Mouse (Mus musculus): Measurements from ENCODE around the gene Smco4. TPM values are rescaled to one million over a fixed set of nuclear protein-coding genes. Genes with fewer than 3 reads are reported as not detected.

Smco4 gene
- polyA plus RNA-seq, 1 experiment from 2014 or later = 3.9 TPM

DNA sequence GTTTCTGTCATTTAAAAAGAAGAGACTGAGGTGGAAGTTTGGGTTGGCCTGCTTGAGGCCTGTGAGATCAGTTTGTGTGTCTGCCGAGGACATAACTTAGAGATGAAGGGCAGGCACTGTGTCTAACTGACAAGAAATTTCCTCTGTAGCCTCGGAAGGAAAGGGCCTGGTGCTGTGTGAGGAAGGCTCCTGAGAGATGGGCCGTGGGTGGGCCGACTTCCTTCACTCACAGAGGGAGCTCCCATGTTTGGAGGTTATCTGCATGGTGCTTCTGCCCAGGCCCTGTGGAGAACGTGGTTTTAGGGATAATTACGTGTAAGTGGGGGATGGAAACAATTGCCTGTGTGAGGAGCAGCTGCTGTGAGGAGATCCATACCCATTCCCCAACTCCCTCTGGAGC is 10.6 kb downstream of the Smco4 start:
- H3K27me3 ChIP-seq (ENCODE audit: control insufficient read depth, insufficient read depth, low read length) = no peaks in the 10 kb centered on the region
- H3K4me2 ChIP-seq (ENCODE audit: low read depth, low read length) = no peak overlapping the region
- no peaks in the 10 kb centered on the region for H3K36me3 ChIP-seq (ENCODE audit: control insufficient read depth, insufficient read depth, low read length)
- no peak for ATAC-seq (ENCODE audit: insufficient read depth, low FRiP score)
- H3K9me3 ChIP-seq (replicated peaks; ENCODE audit: control insufficient read depth, low read length) = no peaks in the 10 kb centered on the region
- H3K9ac ChIP-seq (ENCODE audit: low read length) = no peak overlapping the region
- H3K4me3 ChIP-seq (replicated peaks; ENCODE audit: low read length) = no peak overlapping the region
- WGBS = 50% methylated on average over 6 of the region's 6 CpGs
- peaks cover 23% of the 10 kb centered on the region; the same call in 1 of the 2 replicates for H3K4me1 ChIP-seq (ENCODE audit: control insufficient read depth, insufficient read depth, low read length)
- 0 out of 2 replicates have a peak overlapping the region, but pooled peaks have one; percentile 10 for H3K27ac ChIP-seq (ENCODE audit: low read length)

DNA sequence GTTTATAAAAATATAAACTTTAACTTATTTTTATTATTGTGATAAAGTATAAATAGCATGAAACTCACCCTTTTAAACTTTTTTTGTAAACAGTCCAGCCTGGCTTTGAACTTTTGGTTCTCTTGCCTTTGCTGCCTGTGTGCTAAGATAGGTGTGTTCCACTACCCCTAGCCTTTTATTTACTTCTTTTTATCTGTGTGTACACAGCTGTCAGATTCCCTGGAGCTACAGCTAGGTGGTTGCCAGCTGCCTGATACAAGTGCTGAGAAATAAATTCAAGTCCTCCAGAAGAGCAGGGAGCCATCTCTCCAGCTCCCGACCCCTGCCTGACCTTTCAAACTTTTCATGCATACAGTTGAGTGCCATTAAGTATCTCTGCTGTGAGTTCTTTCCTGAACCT is 12.1 kb downstream of the Smco4 start:
- Histone ChIP-seq H3K9ac (ENCODE audit: low read length) (no peak overlapping the region), H3K36me3 (ENCODE audit: control insufficient read depth, insufficient read depth, low read length) (no peaks in the 10 kb centered on the region), H3K27me3 (ENCODE audit: control insufficient read depth, insufficient read depth, low read length) (no peaks in the 10 kb centered on the region), H3K4me2 (ENCODE audit: low read depth, low read length) (no peak overlapping the region), H3K9me3 (replicated peaks; ENCODE audit: control insufficient read depth, low read length) (no peaks in the 10 kb centered on the region), H3K4me1 (ENCODE audit: control insufficient read depth, insufficient read depth, low read length) (peaks cover 21% of the 10 kb centered on the region), H3K27ac (ENCODE audit: low read length) (peak overlapping the region; percentile 8; the same call in 1 of the 2 replicates), H3K4me3 (replicated peaks; ENCODE audit: low read length) (no peak overlapping the region)
- 16% methylated on average over 1 of the region's 1 CpGs for WGBS
- peak; percentile 63 for ATAC-seq (ENCODE audit: insufficient read depth, low FRiP score)

DNA sequence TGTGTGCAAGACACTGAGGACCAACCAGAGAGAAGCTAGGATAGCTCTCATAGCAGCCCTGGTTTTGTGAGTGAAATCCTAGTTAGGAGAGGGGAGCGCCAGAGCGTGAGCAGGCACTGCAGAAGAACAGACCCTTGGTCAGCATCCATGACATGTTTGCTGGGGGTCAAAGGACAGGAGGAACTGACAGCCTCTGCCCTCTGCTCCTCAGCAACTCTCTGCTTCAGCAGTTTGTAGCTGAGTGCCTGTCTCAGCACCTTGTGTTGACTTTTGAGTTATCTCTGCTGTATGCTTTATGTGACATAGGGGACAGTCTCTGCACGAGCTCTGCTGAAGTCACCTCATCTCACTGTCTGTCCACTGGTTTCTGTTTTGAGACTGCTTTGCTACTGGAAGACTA is 13.6 kb downstream of the Smco4 start:
- no peak for ATAC-seq (ENCODE audit: insufficient read depth, low FRiP score)
- 64% methylated on average over 3 of the region's 3 CpGs for WGBS
- peaks cover 19% of the 10 kb centered on the region for H3K4me1 ChIP-seq (ENCODE audit: control insufficient read depth, insufficient read depth, low read length)
- H3K9ac ChIP-seq (ENCODE audit: low read length) = no peak overlapping the region
- H3K4me2 ChIP-seq (ENCODE audit: low read depth, low read length) = no peak overlapping the region
- no peaks in the 10 kb centered on the region for H3K36me3 ChIP-seq (ENCODE audit: control insufficient read depth, insufficient read depth, low read length)
- H3K9me3 ChIP-seq (replicated peaks; ENCODE audit: control insufficient read depth, low read length) = no peaks in the 10 kb centered on the region
- no peak overlapping the region for H3K4me3 ChIP-seq (replicated peaks; ENCODE audit: low read length)
- no peaks in the 10 kb centered on the region for H3K27me3 ChIP-seq (ENCODE audit: control insufficient read depth, insufficient read depth, low read length)
- H3K27ac ChIP-seq (ENCODE audit: low read length) = no peak overlapping the region

DNA sequence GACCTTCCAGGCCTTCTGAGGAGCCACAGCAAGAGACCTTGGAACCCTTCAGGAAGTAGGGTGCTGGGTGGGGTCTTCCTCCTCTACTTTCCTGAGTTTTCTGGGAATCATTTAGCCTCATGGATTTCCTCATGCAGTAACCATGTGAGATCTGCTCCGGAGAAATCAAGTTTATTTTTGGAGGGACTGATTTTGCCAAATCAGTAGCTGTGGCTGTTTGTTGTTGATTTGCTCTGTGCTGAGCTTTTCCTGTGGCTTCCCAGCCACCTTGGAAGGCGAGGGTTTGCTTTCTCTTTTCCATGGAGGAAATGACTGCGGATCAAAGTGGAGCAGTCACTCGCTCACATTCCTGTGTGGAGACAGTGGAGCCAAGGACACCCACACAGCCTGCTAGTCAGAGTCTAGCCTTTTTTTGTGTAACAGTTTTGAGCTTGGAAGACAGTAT is 14.2 kb downstream of the Smco4 start:
- H3K27me3 ChIP-seq (ENCODE audit: control insufficient read depth, insufficient read depth, low read length) = no peaks in the 10 kb centered on the region
- WGBS = 64% methylated on average over 4 of the region's 4 CpGs
- H3K4me2 ChIP-seq (ENCODE audit: low read depth, low read length) = no peak overlapping the region
- H3K36me3 ChIP-seq (ENCODE audit: control insufficient read depth, insufficient read depth, low read length) = no peaks in the 10 kb centered on the region
- no peaks in the 10 kb centered on the region for H3K9me3 ChIP-seq (replicated peaks; ENCODE audit: control insufficient read depth, low read length)
- peak overlapping the region; percentile 13; the same call in 1 of the 2 replicates for H3K27ac ChIP-seq (ENCODE audit: low read length)
- ATAC-seq (ENCODE audit: insufficient read depth, low FRiP score) = no peak
- H3K4me1 ChIP-seq (ENCODE audit: control insufficient read depth, insufficient read depth, low read length) = peaks cover 22% of the 10 kb centered on the region
- H3K9ac ChIP-seq (ENCODE audit: low read length) = no peak overlapping the region
- H3K4me3 ChIP-seq (replicated peaks; ENCODE audit: low read length) = no peak overlapping the region

DNA sequence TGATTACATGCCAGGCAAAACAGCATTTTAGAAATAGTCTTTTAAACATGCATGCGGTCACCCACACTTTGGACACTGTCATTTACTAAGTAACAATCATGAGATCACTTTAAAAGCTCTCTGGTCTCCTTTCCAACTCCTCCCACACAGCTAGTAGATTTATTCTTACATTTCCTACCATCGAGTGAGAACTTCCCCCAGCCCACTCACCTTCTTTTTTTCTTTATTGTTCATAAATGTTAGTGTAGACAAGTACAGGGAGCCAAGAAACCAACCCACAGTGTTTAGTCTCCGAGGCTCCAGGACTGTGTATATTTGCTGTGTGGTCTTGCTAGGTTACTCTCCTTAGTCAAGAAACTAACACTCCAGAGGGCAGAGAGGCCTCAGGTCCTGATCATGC is 16.1 kb downstream of the Smco4 start:
- Histone ChIP-seq H3K9me3 (replicated peaks; ENCODE audit: control insufficient read depth, low read length) (no peaks in the 10 kb centered on the region), H3K36me3 (ENCODE audit: control insufficient read depth, insufficient read depth, low read length) (no peaks in the 10 kb centered on the region), H3K4me3 (replicated peaks; ENCODE audit: low read length) (no peak overlapping the region), H3K27me3 (ENCODE audit: control insufficient read depth, insufficient read depth, low read length) (no peaks in the 10 kb centered on the region), H3K9ac (ENCODE audit: low read length) (no peak overlapping the region), H3K4me1 (ENCODE audit: control insufficient read depth, insufficient read depth, low read length) (peaks cover 28% of the 10 kb centered on the region), H3K27ac (ENCODE audit: low read length) (no peak overlapping the region), H3K4me2 (ENCODE audit: low read depth, low read length) (no peak overlapping the region)
- no peak for ATAC-seq (ENCODE audit: insufficient read depth, low FRiP score)
- 39% methylated on average over 3 of the region's 3 CpGs for WGBS

DNA sequence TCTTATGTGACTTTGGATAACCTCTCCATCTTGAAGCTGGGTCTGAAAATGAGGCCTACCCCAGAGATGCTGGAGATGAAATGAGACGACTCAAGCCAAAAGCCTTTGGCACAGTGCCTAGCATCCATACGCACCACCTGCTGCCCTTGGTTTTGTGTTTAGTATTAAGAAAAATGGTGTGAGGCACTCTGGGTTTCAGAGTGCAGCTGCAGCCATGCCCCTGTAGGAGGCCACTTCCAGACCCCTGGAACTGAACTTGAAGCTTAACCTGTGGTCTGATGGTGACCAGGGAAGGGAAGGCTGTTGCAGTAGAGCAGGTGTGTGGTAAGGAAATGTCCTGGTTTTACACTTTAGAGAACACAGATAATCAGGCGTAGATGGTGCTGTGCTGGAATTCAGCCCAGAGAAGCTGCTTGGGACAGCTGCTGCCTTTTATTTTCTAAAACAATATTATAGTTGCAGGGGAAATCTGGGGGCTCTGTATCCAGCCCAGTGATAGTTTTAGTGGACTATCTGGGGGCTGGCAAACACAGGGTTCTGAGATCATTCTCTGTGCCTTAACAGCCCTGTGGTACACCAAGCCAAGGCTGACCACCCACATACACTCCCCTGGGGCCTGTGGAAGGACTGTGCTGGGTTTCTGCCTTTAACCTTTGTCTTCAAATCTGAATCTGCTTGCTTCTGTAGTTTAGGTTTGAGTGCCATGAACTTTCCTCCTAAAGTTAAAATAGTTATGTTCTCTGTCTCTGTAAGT is 17.5 kb downstream of the Smco4 start:
- peak overlapping the region; percentile 8; the same call in 1 of the 2 replicates for H3K27ac ChIP-seq (ENCODE audit: low read length)
- H3K4me1 ChIP-seq (ENCODE audit: control insufficient read depth, insufficient read depth, low read length) = peaks cover 28% of the 10 kb centered on the region
- no peaks in the 10 kb centered on the region for H3K9me3 ChIP-seq (replicated peaks; ENCODE audit: control insufficient read depth, low read length)
- no peak overlapping the region for H3K9ac ChIP-seq (ENCODE audit: low read length)
- H3K4me3 ChIP-seq (replicated peaks; ENCODE audit: low read length) = no peak overlapping the region
- H3K27me3 ChIP-seq (ENCODE audit: control insufficient read depth, insufficient read depth, low read length) = no peaks in the 10 kb centered on the region
- H3K4me2 ChIP-seq (ENCODE audit: low read depth, low read length) = no peak overlapping the region
- no peaks in the 10 kb centered on the region for H3K36me3 ChIP-seq (ENCODE audit: control insufficient read depth, insufficient read depth, low read length)
- ATAC-seq (ENCODE audit: insufficient read depth, low FRiP score) = no peak
- WGBS = 35% methylated on average over 3 of the region's 3 CpGs

DNA sequence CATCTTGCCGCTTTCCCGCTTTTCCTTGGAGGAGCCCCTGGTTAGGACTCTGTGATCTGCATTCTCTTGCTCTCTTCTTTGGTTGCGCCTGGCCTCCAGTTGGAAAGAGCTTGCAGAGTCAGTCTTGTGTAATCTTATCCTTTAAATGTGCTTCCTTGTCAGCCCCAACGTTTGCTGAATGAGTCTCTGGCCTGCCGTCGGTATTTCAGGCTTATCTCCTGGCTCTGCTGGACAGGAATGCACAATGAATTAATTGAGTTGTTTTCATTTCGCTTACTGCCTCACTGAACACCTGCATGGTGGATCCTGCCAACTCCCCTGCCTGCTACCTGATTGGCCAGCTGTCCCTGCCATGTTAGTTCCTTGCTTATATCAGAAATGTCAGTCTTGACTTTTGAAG is 19.7 kb downstream of the Smco4 start:
- H3K4me2 ChIP-seq (ENCODE audit: low read depth, low read length) = no peak overlapping the region
- H3K9ac ChIP-seq (ENCODE audit: low read length) = no peak overlapping the region
- H3K36me3 ChIP-seq (ENCODE audit: control insufficient read depth, insufficient read depth, low read length) = no peaks in the 10 kb centered on the region
- H3K27ac ChIP-seq (ENCODE audit: low read length) = peak overlapping the region; percentile 62; the same call in 1 of the 2 replicates
- peak; percentile 61; the same call in 1 of the 2 replicates for ATAC-seq (ENCODE audit: insufficient read depth, low FRiP score)
- H3K4me1 ChIP-seq (ENCODE audit: control insufficient read depth, insufficient read depth, low read length) = peaks cover 19% of the 10 kb centered on the region
- H3K27me3 ChIP-seq (ENCODE audit: control insufficient read depth, insufficient read depth, low read length) = no peaks in the 10 kb centered on the region
- no peaks in the 10 kb centered on the region for H3K9me3 ChIP-seq (replicated peaks; ENCODE audit: control insufficient read depth, low read length)
- 36% methylated on average over 7 of the region's 7 CpGs for WGBS
- H3K4me3 ChIP-seq (replicated peaks; ENCODE audit: low read length) = no peak overlapping the region

DNA sequence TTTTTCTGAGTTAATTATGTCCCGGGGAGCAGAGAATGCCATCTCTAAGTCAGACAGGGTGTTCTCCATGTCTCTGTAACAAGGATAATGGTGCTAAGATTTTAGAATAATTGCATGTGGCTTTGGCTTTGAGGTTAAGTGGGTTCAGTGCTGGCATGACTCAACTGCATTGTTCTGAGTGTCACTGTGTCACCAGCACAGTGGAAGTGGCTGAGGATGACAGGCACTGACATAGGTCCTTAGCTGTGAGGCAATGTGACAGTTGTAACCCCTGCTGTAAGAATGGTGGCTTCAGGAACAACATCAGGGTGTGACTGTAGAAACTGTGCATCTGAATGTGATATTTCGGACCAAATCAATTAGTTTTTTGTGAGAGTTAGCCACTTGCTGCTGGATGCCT is 22.8 kb downstream of the Smco4 start:
- ATAC-seq (ENCODE audit: insufficient read depth, low FRiP score) = no peak
- H3K9me3 ChIP-seq (replicated peaks; ENCODE audit: control insufficient read depth, low read length) = no peaks in the 10 kb centered on the region
- no peak overlapping the region for H3K4me3 ChIP-seq (replicated peaks; ENCODE audit: low read length)
- H3K36me3 ChIP-seq (ENCODE audit: control insufficient read depth, insufficient read depth, low read length) = no peaks in the 10 kb centered on the region
- peaks cover 10% of the 10 kb centered on the region for H3K4me1 ChIP-seq (ENCODE audit: control insufficient read depth, insufficient read depth, low read length)
- no peak overlapping the region for H3K9ac ChIP-seq (ENCODE audit: low read length)
- no peak overlapping the region for H3K27ac ChIP-seq (ENCODE audit: low read length)
- 60% methylated on average over 2 of the region's 2 CpGs for WGBS
- no peak overlapping the region for H3K4me2 ChIP-seq (ENCODE audit: low read depth, low read length)
- H3K27me3 ChIP-seq (ENCODE audit: control insufficient read depth, insufficient read depth, low read length) = no peaks in the 10 kb centered on the region

DNA sequence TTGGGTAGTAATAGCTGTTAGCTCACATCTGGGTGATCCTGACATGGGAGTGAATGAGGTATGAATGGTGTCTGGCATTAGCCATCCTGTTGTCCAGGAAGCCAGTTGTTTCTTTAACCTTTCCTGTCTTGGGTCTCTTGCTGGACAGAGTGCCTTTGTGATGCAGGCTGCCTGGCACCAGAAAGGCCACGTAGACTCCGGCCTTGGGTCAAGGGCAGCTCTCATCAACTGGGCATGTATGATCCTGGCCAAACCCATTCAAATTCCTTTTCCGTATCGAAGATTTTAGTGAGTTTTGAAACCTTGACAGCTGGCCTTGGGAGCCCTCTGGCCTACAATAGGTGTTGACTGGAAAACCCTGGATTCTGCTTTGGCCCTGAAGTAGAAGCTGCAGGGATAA is 24.7 kb downstream of the Smco4 start:
- no peak for ATAC-seq (ENCODE audit: insufficient read depth, low FRiP score)
- no peak overlapping the region for H3K4me2 ChIP-seq (ENCODE audit: low read depth, low read length)
- no peaks in the 10 kb centered on the region for H3K36me3 ChIP-seq (ENCODE audit: control insufficient read depth, insufficient read depth, low read length)
- H3K4me3 ChIP-seq (replicated peaks; ENCODE audit: low read length) = no peak overlapping the region
- H3K9ac ChIP-seq (ENCODE audit: low read length) = no peak overlapping the region
- no peaks in the 10 kb centered on the region for H3K27me3 ChIP-seq (ENCODE audit: control insufficient read depth, insufficient read depth, low read length)
- no peak overlapping the region for H3K27ac ChIP-seq (ENCODE audit: low read length)
- no peaks in the 10 kb centered on the region for H3K9me3 ChIP-seq (replicated peaks; ENCODE audit: control insufficient read depth, low read length)
- WGBS = 84% methylated on average over 4 of the region's 4 CpGs
- peaks cover under 1% of the 10 kb centered on the region for H3K4me1 ChIP-seq (ENCODE audit: control insufficient read depth, insufficient read depth, low read length)
